Mouse (Mus musculus): ENCODE measurements around the gene Fgfr2.
A peak's percentile ranks its signal among the peaks of the same experiment; 100 is the strongest.

Gene Fgfr2

GRCm38 (mm10) chr7:132088181-132088580, 1035.0 kb downstream of the Fgfr2 start:
- peak; percentile 83 for DNase-seq (ENCODE audit: low read depth)

GRCm38 (mm10) chr7:132075825-132076224, 1047.3 kb downstream of the Fgfr2 start:
- no peak for DNase-seq (ENCODE audit: low read depth)

DNA sequence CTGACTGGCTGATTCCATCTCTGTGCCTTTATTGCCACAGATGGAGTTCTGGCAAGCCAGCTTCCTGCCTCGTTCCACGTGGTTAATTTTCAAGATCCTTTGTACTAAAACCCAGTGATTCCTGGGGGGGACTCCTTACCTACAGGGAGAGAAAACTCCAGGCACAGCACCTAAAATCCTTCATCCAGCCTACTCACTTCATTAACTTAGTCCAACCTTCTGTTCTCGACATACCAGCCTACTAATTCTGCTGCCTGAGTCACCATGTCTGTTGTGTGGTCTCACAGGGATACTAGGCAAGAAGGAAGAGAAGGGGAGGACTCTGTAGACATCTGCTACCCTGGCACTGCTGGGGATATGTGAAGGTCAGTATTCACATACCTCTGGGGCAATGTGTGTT, 1048.6 kb downstream of the Fgfr2 start:
- no peak for DNase-seq (ENCODE audit: low read depth)

DNA sequence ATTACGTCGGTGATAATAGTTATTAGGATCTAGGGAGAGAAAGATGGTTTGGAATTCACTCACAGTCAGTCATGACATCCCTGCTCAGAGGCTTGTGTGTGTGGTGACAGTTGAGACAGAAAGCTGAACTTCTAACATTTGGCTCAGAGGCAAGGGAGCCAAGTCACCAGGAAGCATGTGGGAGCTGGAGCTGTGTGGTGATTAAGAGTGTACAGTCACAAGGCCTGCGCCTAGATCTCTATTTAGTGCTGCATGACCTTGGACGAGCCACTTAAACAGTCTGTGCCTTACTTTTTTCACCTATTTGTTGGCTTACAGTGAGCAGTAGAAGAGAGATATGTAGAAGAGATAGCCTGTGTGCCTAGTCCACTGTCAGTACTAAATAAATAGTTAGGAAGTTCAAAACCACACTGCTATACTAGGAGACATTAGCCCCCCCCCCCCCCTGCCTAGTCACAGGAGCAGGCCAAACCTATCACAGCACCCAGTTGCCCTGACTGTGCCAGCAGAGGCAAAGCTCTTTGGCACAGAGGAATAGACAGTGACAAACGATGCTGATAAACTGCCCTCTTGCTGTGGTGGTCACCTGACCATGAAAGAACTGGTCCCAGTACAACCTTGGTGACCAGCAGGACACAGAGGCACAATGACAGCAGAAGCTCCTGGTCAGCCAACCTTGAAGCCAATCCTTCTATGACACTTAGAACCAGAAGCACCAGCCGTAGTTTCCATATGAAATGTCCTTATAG, 1052.1 kb downstream of the Fgfr2 start:
- no peak for DNase-seq (ENCODE audit: low read depth)

GRCm38 (mm10) chr7:132067951-132068350, 1055.2 kb downstream of the Fgfr2 start:
- DNase-seq (ENCODE audit: low read depth) = no peak

DNA sequence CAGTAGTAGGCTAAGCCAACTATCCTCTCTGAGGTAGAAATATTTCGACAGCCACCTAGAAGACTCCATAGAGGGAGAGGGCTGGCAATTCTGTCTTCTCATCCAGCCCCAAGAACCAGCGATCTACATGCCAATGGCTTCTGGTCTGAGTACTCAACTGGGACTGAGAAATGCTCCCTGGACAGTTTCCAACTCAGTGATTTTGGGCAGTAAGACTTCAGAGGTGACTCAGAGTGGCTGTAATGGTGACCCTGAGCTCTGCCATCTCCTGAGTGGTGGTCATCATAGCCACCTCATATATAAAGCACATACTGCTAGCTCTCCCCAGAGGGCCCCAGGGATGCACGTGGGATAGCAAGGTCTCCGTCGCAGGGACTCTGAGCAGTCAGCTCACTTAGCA, 1055.6 kb downstream of the Fgfr2 start:
- DNase-seq (ENCODE audit: low read depth) = no peak

GRCm38 (mm10) chr7:132060116-132060515, 1063.0 kb downstream of the Fgfr2 start:
- no peak for DNase-seq (ENCODE audit: low read depth)

DNA sequence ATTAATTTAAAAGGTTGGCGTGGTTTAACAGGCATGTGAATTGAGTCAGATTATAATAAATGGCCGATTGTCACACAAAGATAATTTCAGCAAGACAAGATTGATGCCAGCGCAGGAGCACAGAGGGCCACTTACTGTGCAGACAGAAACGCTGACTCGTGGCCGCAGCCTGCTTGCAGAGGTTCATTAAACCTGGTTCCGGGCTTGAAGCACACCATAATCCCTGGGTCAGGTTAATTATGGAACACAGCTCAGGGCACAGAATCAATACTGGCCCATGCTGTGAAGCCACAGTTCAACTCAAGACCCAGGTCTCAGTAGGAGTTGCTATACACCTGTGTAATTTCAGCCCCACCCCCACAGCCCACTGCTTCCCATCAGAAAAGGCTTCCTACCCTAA, 1066.6 kb downstream of the Fgfr2 start:
- DNase-seq (ENCODE audit: low read depth) = no peak

DNA sequence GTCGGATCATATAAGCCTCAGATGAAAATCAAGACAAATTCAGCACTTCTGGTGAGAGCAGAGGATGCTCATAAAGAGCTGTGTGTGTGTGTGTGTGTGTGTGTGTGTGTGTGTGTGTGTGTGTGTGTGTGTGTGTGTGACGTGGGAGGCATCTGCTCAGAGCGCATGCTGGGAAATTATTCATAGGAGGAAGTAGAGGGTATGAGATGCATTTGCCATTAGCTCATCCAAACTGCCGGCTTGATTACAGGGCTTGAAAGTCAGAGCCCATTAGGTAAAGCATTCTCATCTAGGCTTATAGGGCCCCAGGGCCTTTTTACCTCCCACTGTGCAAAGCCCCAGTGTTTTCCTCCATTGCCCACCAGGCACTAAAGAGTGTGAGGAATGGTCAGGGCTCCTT, 1076.5 kb downstream of the Fgfr2 start:
- no peak for DNase-seq (ENCODE audit: low read depth)

DNA sequence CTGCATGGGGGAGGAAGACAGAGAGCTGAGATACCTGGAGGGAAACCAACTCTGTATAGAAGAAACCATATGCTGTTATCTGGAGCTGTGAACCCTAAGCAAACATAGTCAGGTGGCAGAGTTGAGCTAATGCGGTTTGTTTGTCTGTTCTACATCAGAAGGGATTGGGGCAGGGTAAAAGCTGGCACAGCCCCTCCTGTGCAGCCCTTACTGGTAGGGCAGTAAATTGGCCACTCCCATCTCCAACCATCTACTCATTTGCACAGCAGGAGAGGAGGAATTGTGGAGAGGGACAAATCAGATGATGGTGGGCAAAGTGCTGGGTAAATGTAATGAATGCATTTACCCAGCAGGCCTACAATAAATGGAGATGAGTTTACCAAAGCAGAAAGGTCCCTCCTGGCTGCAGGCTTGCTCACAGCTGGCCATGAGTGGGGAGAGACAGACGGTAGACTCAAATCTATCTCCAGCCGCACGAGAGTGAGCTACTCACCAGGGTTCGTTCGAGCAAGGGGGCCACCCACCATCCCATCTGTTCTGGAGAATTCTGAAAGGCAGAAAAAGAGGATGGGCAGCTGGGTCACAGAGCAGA, 1091.1 kb downstream of the Fgfr2 start:
- no peak for DNase-seq (ENCODE audit: low read depth)

GRCm38 (mm10) chr7:132026671-132027070, 1096.5 kb downstream of the Fgfr2 start:
- DNase-seq (ENCODE audit: low read depth) = no peak

DNA sequence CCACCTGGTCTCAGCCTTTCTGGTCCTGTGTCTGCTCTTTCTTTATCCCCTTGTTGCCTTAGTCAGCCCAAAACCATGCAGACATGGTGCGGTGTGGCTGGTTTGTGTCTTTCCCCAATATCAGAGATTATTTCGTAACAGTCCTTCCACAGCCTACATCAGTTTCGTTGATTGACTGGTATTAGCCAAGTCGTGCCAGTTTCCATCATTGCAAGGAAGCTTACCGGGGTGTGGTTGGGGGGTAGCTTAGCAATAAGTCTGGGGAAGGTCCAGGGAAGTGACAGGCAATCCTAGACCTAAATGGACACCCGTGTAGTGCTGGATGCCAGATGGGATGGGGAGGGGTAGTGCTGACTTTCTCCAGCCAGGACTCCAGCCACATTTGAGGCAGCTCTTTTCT, 1097.6 kb downstream of the Fgfr2 start:
- peak; percentile 82 for DNase-seq (ENCODE audit: low read depth)

DNA sequence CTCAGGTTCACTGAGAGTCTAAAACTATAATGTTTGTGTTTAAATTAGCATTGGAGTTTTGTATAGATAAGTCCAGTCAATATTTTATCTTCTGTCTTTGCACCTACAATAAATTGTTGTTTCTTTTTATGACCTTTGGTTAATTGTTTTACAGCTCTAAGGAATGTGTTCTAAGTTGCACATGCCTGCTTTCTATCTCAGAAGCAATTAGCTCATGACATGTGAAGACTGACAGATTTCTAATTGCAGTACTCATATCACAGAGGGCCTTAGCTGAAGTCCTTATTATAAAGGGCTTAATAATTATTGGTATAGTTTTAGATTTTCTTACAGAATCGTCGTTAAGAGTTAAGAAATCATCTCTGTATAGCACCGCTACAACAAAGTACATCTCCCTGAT, 1107.2 kb downstream of the Fgfr2 start:
- no peak for DNase-seq (ENCODE audit: low read depth)

- DNase-seq (ENCODE audit: low read depth) = no peak
Observed at GRCm38 (mm10) chr7:132015193-132015592, 1108.0 kb downstream of the Fgfr2 start.

GRCm38 (mm10) chr7:132013970-132014369, 1109.2 kb downstream of the Fgfr2 start:
- no peak for DNase-seq (ENCODE audit: low read depth)

DNA sequence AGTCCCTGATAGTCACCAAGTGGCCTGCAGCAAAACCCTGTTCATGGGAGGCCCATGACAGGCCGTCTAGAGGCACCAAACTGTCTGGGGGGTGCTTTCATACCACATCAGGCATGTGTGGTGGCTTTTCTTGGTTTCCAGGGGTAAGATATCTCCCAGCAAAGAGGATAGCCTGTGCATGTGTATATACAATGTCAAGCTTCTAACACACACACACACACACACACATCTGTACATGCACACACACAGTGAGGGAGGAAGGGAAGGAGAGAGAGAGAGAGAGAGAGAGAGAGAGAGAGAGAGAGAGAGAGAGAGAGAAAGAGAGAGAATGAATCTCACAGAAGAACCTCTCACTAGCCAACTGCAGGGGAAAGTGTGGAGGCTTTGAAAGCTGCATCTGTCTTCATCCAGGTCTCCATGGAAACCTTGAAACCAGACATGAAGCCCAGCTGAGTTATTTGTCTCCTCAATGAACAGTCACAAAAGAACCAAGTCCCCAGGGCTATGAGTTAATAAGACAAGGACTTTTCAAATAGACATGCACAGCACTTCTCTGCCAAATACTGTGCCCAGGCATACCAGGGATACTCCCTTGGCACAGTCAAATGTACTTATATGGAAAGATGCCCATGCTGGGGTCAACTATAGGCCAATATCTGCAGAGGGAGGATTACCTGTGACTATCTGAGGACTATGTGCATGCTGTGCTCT, 1110.0 kb downstream of the Fgfr2 start:
- no peak for DNase-seq (ENCODE audit: low read depth)

- DNase-seq (ENCODE audit: low read depth) = no peak
Observed at GRCm38 (mm10) chr7:132009002-132009401, 1114.1 kb downstream of the Fgfr2 start.

- DNase-seq (ENCODE audit: low read depth) = no peak
Observed at GRCm38 (mm10) chr7:132005996-132006696, 1117.0 kb downstream of the Fgfr2 start.

DNA sequence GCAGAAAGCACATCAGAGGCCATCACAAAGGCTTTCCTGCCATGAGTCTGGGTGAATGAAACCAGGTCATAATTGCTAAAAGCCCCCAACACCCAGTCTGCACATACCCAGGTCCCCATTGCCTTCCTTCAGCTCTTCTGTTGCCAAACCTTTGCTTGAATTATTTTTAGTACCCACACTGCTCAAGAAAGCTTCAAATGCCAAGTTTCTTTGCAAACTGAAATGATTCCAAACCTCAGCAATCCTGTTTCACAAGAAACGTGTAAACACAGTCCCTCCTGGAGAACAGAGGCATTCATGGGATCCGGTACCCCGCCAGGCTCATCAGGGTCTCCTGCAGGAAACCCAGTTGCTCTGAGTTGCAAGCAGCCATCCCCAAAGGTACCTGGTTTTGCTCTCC, 1130.3 kb downstream of the Fgfr2 start:
- peak; percentile 78 for DNase-seq (ENCODE audit: low read depth)

DNA sequence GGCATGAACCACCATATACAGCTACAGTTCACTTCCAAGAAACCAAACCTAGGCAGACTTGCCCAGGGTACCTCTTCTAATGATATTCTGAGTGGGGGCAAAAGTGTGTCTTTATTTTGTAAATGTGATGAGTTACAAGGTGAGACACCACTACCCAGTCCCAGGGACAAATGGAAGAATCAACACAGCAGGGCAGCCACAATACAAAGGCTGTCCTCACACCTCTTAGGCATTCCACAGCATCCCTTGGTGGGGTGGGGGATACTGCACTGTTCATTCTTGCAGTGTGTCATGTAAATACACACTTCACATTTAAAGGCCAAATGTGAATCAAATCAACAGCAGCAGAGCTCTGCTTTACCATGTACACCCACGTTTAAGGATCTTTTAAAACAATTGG, 1130.9 kb downstream of the Fgfr2 start:
- DNase-seq (ENCODE audit: low read depth) = no peak

- no peak for DNase-seq (ENCODE audit: low read depth)
Observed at GRCm38 (mm10) chr7:131989056-131989455, 1134.1 kb downstream of the Fgfr2 start.

DNA sequence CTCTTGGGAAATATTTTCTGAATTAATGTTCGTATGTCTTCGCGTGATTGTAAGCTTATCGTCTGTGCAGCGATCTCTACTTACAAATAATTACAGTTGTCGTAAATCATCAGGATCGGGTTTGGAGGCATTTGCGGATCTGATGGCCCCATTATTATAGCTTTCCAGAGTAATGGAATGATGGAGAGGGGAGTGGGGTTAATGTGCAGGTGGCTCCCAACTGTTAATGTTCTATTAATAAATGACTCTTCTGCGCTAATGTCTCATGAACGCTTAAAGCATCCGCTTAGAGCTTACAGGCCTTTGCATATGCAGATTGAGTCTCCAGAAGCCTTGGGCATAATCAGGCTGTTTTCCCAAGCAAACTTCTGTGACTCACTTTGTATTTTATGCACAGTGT, 1144.5 kb downstream of the Fgfr2 start:
- DNase-seq (ENCODE audit: low read depth) = no peak

DNA sequence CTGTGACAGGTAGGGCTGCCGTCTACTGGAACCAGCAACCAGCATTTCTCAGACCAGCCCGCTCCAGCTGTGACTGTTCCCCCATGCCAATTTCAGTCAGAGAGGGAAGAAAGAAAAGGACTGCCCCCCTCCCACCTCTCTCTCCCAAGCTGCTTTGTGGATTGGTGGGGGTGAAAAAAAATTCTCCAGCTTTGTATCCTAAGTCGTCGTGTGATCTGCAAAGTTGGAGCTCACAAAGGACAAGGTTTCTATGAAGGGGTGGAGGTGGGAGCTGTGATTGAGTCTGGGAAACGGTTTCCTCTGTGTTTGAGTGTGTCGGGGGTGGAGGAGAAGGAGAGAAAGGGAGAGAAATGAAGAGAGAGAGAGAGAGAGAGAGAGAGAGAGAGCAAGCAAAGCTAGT, 1147.3 kb downstream of the Fgfr2 start:
- no peak for DNase-seq (ENCODE audit: low read depth)

Measured in fibroblast of lung, adult 2 months (primary cell).